Mouse (Mus musculus): ENCODE measurements at regions not wholly inside any gene's neighbourhood (a gene's known extent, or its start where the extent isn't known, plus 50 kb on each side); places are given as distances from the start of the nearest gene placed in this dataset.
A peak's percentile ranks its signal among the peaks of the same experiment; 100 is the strongest.

DNA sequence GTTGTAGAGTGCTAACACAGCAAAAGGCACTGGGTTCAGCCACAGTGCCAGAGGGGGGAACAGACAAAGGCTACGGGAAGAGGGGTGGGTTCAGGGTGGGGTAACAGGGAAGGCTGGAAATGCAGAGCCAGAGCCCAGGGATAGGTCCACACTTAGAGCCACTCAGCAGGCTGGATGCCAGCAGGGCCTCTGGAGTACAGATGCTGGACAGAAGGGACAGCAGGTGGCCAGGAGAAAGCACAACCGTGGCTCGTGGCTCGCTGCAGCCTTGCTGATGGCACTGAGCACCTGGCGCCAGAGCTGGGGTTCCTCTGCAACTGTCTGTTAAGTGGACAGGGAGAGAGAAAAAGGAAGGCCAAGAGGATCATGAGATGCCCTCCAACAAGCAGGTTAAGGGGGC lies 174.2 kb downstream of the Mroh4 start:
- no peak for ATAC-seq (ENCODE audit: insufficient number of reproducible peaks, low FRiP score, low TSS enrichment)

DNA sequence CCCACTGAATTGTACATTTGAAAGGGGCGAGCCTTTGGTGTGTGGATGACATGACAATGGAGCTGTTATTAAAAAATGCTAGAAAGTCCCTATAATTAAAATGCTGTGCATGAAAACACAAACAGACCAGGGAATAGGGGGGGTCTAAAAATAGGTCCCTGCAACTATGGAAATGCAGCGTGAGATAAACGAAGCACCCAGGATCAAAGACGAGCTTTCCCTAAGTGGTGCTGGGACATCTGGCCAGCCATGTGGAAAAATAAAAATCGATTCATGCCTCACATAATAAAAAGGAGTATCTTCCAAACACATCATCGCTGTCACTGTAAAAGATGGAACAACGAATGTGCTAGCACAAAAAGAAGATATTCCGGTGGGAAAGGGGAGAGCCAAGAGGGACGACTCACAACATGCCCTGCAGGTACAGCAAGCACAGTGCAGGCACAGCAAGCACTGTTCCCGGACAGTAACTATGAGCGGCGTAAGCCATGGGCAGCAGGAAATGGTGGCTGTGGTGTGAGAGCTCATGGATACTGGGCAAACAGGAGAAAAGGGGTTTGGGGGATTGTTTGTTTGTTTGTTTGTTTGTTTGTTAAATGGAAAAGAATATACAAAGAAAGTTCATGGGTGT lies 176.7 kb downstream of the Mroh4 start:
- ATAC-seq (ENCODE audit: insufficient number of reproducible peaks, low FRiP score, low TSS enrichment) = no peak

DNA sequence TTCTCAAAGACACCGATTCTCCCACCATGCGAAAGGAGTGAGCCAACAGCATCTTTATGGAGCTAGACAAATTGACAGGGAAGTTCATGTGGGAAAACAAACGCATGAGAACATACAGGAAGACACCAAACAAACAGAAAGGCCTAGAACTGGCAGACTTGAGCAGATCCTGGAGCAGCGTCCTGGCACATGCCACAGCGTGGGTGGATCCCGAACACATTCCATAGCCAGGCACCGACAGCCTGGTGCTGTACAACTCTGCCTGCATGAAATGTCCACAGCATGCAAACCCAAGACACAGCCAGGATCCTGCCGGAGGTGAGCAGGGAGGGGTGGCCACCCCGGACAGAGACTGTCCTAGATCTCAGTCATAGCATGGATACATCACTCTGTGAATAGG lies 177.2 kb downstream of the Mroh4 start:
- peak; percentile 56; the same call in 1 of the 2 replicates for ATAC-seq (ENCODE audit: insufficient number of reproducible peaks, low FRiP score, low TSS enrichment)

DNA sequence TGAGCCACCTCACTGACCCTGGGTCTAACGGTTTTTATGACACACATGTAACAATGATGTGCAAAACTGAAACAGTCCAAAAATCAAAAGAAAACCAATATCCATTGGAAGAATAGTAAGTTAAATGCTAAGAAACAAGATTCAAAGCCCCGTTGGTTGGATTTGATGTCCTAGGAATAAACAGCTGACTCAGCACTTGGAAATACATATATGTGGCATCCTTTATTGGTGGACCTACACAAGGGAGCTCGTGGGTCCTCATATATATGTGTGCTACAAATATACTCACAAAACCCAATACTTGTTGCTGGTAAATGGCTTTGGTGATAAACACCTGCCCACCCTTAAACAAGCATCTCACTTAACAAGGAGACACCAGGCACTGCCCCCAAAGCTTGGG lies 178.2 kb downstream of the Mroh4 start:
- no peak for ATAC-seq (ENCODE audit: insufficient number of reproducible peaks, low FRiP score, low TSS enrichment)

DNA sequence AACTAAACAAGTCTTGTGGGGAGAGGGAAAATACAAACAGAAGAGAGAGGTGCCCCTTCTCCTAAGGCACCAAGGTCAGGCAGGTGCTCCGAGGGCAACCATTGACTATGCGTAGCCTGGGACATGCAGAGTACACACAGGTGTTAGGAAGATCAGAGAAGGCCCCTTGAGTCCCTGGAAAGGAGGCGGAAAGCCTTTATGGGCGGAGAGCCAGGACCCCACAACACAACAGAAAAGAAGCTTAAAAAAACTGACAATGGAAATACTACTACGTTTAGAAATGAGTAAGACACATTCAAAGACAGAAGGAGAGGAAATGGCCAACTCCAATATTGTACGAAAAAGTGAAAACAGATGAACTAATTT lies 179.5 kb downstream of the Mroh4 start:
- no peak for ATAC-seq (ENCODE audit: insufficient number of reproducible peaks, low FRiP score, low TSS enrichment)

DNA sequence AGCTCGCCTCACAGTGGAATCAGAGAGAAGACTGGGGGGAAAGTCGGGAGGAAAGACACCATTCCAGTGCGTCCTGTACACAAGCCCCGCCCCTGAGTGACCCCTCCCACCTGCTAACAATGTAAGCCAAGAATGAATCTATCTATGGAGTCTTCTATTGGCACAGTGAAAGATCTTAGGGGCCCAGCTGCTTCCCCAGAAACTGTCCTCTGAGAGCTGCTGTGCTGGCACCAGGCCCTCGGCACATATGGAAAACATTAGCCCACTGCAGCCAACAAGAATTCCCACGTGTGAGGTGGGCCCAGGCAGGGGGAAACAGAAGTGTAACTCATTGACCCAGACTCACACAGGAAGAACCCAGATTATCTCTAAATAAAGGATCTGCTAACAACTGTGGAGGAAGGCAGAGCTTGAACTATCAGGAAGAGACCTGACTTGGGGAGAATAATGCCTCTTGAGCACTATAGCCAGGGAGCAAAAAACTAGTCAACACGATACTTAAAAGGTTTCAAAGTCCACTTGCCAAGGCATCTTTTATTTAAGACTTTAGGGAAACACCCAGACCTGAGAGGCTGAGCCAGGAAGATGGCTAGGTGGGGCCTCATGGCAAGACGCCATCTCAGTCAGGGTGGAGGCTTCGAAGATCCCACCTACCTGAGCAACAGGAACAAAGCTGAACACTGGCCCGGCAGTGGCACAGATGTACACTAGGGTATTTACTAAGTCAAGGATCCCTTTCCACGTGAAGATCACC lies 180.1 kb downstream of the Mroh4 start:
- no peak for ATAC-seq (ENCODE audit: insufficient number of reproducible peaks, low FRiP score, low TSS enrichment)

DNA sequence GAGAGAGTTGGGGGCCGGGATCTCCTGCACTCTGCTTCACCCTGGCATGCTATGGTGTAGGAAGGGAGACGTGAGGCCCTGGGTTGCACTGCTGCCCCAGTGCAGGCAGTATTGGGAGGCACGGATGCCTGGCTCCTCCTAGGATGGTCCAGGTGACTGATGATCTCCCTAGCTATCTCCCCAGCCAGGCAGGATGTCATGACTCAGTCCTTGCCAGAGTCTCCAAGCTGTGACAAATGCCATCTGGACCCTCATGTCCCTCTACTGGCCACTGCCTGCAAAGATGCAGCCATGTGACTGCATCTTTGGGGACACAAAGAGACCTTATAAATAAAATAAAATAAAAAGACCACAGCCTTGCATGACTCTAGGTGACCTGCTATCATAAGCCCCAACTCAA lies 181.6 kb downstream of the Mroh4 start:
- ATAC-seq (ENCODE audit: insufficient number of reproducible peaks, low FRiP score, low TSS enrichment) = peak; percentile 60

DNA sequence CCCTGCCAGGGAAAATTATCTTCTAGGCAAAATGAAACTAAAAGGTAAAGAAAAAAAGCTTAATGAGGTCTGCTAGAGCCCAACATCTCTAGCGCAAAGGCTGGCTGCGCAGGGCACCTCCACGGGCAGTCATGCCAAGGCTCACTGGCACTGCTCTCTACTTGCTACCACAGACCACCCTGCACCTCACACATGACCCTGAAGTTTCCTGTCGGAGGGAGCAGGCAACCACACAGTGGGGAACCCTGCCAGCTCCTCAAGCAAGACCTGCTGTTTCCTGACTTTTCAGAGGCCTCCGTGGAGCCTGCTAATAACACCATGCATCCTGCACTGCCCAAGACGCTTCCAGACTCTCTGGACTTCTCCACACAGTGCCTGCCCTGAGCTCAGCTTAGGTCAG lies 182.3 kb downstream of the Mroh4 start:
- no peak for ATAC-seq (ENCODE audit: insufficient number of reproducible peaks, low FRiP score, low TSS enrichment)

DNA sequence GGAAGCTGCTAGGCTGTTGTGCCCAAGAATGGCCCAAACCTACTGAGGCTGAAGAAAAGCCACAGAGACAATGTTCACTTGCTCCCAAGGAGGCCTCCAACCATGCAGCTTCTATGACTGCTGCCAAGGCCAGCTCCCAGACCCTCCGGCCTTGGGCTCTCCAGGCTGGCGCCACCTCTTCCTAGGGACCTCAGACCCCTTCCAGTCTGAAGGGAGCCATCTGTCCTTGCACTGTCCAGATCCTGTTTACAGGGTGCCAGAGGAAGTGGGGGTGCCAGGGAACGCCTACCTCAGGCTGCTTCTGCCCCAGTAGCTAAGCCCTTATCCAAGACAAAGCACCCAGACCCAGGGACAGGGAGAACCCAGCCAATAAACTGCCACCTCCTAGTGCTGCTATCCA lies 183.7 kb downstream of the Mroh4 start:
- 0 out of 2 replicates have a peak, but pooled peaks have one; percentile 9 for ATAC-seq (ENCODE audit: insufficient number of reproducible peaks, low FRiP score, low TSS enrichment)

DNA sequence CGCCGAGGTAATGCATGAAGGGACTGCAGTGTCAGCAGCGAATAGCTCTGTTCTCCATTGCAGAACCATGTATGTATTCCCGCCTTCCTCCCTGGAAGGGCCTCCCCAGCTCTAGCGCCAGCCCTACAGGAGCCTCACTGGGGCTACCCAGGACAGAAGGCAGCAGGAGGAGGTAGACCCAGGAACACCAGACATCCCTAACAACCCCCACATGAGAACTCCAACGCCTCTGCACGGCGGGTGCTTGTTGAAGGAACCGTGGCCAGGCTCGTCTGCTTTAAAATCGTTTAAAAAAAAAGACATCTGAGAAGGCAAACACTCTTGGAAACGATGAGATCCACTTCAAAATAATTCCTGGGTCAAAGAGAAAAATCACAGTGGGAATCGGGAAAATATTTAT lies 194.3 kb downstream of the Mroh4 start:
- ATAC-seq (ENCODE audit: insufficient number of reproducible peaks, low FRiP score, low TSS enrichment) = no peak

DNA sequence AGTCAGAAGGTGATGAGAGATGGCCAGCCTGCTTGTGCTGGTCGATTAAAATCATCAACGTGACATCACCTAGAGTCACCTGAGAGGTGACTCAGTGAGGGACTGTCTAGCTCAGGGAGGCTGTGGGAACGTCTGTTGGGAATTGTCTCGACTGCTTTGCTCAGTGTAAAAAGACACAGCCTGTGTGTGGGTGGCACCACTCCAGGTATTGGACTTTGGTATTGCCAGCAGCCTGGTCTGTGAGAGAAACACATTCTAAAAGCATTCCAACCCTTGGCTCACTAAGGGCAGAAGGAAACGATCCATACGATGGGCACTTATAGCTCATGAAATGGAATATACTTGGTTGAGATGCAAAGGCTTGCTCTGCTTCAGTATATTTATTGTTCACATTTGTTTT lies 209.2 kb downstream of the Mroh4 start:
- no peak for ATAC-seq (ENCODE audit: insufficient number of reproducible peaks, low FRiP score, low TSS enrichment)

DNA sequence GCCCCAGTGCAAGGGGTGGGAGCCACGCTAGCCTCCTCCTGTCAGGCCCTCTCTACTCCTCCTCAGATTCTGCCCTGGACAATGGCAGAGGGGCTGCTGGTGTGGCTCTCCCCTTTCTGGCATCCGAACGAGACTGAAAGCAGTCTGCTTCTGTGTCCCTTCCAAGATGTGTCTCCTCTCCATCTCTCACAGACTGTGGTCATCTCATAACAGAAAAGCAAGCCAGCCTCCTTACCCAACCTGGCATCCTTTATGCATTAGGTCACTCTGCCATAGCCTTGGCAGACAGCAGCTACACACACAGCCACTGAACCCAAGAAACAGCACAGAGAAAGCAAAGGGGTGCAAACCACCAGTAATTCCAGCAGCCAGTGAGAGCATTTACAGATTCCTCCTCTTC lies 213.2 kb downstream of the Mroh4 start:
- ATAC-seq (ENCODE audit: insufficient number of reproducible peaks, low FRiP score, low TSS enrichment) = 0 out of 2 replicates have a peak, but pooled peaks have one; percentile 10

DNA sequence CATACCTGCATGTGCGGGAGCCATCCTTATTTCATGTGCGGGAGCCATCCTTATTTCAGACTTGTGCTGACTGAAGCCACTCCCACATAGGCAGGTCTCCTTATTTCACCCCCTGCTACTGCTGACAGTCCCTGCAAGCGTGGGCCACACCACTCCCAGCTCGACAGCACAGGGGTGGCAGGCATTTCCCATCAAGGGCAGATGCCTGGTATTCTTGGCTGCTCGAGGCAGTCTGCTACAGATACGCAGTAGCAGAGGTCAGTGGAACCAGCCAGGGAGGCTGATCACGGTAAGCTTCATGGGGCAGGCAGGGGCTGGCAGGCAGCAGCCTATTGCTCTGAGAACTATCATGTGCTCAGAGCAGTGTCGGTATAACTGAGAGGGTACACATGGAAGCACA lies 215.6 kb downstream of the Mroh4 start:
- no peak for ATAC-seq (ENCODE audit: insufficient number of reproducible peaks, low FRiP score, low TSS enrichment)

DNA sequence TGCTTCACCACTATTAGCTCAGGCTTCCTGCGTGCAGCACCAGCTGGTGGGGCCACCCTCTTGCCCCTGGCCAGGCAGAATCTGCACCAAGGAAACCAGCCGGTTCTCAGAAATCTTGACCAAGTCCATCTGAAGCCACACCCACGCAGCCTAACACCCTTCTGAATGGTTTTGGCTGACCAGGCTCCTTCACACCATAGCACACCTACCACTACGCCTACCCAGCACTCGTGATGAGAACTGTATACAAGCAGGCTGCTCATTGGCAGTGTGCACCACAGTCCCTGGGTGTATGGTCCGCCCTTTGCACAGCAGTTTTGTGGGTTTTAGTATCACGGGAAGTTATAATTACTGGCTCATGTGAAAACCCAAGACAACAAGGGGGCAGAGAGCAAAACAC lies 217.5 kb downstream of the Mroh4 start:
- no peak for ATAC-seq (ENCODE audit: insufficient number of reproducible peaks, low FRiP score, low TSS enrichment)

DNA sequence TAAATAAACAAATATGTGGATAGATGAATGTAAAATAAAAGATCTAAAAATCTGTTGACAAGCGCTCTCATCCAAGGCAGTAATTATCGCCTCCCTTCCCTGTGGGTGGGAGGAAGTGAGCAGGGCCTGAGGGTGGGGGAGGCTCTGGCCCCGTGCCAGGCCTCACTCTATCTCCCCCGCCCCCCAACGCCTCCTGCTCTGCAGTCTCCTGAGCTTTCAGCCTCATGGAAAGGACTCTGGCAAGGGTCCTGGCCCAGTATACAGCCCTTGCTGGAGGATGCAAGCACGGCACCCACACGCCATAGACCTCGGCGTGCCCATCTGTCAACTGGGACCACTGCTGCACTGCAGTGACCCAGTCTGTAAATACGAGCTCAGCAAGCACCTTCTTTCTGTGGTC lies 222.9 kb downstream of the Mroh4 start:
- no peak for ATAC-seq (ENCODE audit: insufficient number of reproducible peaks, low FRiP score, low TSS enrichment)

DNA sequence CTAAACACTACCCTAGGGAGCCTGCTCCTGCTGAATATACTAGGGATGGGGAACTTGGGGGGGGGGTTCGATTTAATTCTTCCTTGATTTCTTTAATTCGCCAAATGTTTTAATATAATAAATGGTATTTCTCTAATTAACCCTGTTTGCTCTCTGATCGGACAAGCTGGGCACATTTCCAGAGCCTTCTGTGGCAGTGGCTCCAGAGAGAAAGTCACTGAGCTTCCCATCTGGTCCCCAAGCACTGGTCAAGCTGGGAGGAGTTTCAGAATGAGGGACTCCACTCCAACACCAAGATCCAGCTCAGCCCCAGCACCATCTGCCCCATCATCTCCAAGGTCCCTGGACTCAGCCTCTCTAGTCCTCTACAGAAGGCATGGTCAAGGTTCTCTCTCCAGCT lies 223.9 kb downstream of the Mroh4 start:
- ATAC-seq (ENCODE audit: insufficient number of reproducible peaks, low FRiP score, low TSS enrichment) = peak; percentile 57

DNA sequence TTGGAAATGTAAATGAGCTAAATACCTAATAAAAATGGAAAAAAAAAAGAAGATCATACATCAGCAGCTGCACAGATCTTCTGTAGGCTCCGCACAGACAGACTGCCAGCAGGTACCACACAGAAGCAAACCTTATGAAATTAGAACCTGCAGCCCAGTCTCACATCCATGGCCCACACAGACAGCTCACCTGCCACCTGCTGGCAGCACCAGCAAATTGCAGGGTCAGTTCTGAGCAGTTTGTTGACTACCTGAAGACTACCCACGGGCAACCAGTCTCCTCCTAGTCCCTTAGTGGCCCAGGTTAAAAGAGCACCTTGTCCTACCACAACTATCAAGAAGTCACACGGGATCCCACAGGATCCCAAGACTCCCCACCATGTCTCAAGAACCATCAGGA lies 225.1 kb downstream of the Mroh4 start:
- no peak for ATAC-seq (ENCODE audit: insufficient number of reproducible peaks, low FRiP score, low TSS enrichment)

DNA sequence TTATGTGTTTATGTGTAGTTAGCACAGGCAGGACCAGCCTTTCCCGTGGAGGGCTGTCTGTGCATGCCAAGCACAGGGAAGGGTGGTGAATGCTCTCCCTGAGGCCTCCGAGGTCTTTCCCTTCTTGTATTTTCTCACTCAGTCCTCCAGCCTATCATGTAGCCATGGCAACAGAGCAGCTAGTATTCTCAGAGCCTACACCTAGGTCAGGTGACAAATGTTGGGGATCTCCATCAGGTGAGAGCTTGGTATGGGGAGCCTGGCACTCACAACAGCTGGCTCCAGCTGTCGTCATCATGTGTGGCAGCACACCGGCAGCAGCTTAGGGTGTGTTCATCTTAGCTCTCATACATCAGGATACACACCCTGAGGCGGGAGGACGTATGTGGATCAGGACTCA lies 231.3 kb downstream of the Mroh4 start:
- no peak for ATAC-seq (ENCODE audit: insufficient number of reproducible peaks, low FRiP score, low TSS enrichment)

DNA sequence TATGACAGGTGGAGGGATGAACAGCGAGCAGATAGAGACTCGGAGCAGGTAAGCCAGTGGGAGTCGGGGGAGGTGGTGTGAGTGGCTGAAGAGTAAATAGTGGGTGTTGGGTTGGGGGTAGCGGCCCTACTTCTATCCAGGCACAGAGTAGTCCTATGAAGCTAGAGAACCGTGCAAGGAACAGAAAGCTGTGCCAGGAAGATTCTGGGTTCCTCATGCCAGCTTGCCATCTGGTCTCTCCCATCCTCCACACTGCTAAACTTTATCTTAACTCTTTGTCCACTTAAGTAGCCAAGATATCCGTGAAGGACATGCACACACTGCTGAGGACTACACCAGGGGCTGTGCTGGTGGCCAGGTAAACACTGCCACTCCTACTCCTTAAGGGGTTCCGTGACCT lies 234.9 kb downstream of the Mroh4 start:
- ATAC-seq (ENCODE audit: insufficient number of reproducible peaks, low FRiP score, low TSS enrichment) = no peak

DNA sequence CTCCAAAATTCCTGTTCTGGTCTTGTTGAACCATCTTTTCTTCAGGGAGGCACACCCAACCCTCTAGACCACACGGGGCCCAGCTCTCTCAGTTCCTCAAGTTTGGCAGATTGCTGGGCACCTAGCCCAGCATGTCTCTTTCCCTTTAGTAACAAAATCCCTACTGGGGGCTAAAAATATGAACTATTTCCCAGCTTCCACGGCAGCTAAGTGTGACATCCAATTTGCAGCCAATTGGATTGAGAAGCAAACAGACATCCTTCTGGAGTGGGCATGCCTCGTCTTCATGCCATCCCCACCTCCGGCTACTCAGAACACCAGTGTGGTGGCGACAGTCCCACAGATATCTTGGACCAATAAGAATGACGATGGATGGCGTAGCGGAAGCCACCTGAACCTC lies 240.1 kb downstream of the Mroh4 start:
- no peak for ATAC-seq (ENCODE audit: insufficient number of reproducible peaks, low FRiP score, low TSS enrichment)

DNA sequence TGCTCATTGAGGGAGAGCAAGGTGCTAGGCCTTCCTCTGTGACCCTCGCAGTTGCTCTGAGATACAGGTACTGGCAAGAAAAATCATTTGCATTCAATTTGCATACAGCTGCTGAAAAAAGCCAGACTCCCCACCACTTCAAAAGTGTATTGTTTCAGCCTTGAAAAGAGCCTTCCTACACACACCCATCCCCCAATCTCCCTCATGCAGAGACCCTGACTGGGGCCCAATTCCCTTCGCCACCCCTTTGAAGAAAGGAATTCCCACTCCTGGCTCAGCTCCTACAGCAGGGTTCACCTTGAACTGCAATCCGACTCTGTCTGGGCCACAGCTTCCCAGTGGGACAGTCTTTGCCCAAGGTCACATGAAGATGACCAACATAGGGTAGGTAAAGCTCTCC lies 248.6 kb downstream of the Mroh4 start:
- ATAC-seq (ENCODE audit: insufficient number of reproducible peaks, low FRiP score, low TSS enrichment) = no peak

DNA sequence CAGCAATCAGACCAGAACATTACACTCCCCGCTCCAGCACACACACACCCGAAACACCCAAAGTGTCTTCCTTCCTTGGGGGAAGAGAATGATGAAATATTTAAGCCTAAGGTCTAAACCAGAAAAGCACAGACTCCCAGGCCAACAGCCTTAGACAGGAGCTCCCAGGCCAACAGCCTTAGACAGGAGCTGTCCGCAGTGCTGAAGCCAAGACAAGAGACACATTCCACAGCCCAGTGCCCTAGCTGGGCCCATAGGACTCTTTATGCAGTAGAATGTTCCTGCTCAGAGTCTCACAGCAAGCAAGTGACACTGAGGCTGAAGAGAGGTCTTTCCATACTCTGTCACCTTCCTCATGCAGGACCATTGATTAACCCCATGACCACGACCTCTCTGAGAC lies 253.6 kb downstream of the Mroh4 start:
- ATAC-seq (ENCODE audit: insufficient number of reproducible peaks, low FRiP score, low TSS enrichment) = no peak
